In the genomic region with DNA sequence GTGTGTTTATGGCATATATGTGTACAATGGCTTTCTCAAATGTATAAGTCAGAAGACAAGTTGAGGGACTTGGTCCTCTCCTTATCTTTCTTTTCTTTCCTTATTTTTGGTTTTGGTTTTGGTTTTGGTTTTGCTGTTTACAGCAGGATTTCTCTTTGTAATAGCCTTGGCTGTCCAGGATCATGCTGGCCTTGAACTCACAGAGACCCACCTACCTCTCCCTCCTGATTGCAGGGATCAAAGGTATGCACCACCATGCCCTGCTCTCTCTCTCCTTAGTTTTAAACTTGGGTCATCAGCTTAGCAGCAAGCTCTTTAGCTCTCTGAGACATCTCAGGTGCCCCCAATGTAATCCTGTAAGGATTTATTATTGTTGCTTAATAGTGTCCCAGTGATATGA, we compare ENCODE assay signal across 19 mouse cellular contexts. TPM values are rescaled to one million over a fixed set of nuclear protein-coding genes. Genes with fewer than 3 reads are reported as not detected.
DNase-seq lines count a peak whose midpoint lies in the region; TF ChIP-seq lines count a peak whose summit lies in the region.
"Had no signal": no experiment of that assay in that cellular context is flagged by ENCODE, and none has a peak within 500 bp of the region (broad histone marks: within the 10 kb centered on the region; RNA-seq: fewer than 3 reads in every experiment).

No protein-coding gene starts in this region.

- TF ChIP-seq POLR2A in liver, adult 2 months (IDR thresholded peaks at IDR 0.05; ENCODE audit: extremely low read depth, insufficient read depth, low read length) = no peak
- no peak for TF ChIP-seq POLR2A in small intestine, adult 2 months (IDR thresholded peaks at IDR 0.05; ENCODE audit: low read depth, low read length)

- H3K79me2 ChIP-seq in liver, adult 2 months (ENCODE audit: control insufficient read depth, insufficient read depth, low read length) = no peaks in the 10 kb centered on the region

- peak; percentile 74 for DNase-seq in liver, adult 2 months (ENCODE audit: extremely low read depth, low read depth, low spot score)
- DNase-seq in liver (no peak), adipocyte (ENCODE audit: low spot score) (peak; percentile 31)
- no peak for DNase-seq in kidney, postnatal 14 days
- DNase-seq: adrenal gland, adult 8-10 months; adrenal gland, postnatal 14 days; adrenal gland, postnatal 36 days; cerebellum, adult 11-12 months; cerebellum, adult 2 months; cerebellum, adult 9-11 months; cerebellum, postnatal 14 days; cerebellum, postnatal 36 days; embryo, embryonic 11 days had no signal

- H3K4me1 ChIP-seq in liver, adult 2 months (ENCODE audit: control insufficient read depth, insufficient read depth, low read length) = peaks cover 6% of the 10 kb centered on the region
- H3K4me1 ChIP-seq in small intestine, adult 2 months (ENCODE audit: control insufficient read depth, insufficient read depth, insufficient read length, low read length) = peaks cover 20% of the 10 kb centered on the region

- H3K36me3 ChIP-seq in liver, adult 2 months (ENCODE audit: control insufficient read depth, insufficient read depth, low read length) = no peaks in the 10 kb centered on the region
- no peaks in the 10 kb centered on the region for H3K36me3 ChIP-seq in small intestine, adult 2 months (ENCODE audit: control insufficient read depth, insufficient read depth, low read length)
- H3K36me3 ChIP-seq: embryonic facial prominence, embryonic 13.5 days; embryonic facial prominence, embryonic 15.5 days; forebrain, embryonic 10.5 days; forebrain, embryonic 12.5 days had no signal

- no peak overlapping the region for H3K9ac ChIP-seq in liver, adult 2 months (ENCODE audit: low read depth, low read length)
- H3K9ac ChIP-seq: embryonic facial prominence, embryonic 13.5 days; embryonic facial prominence, embryonic 15.5 days; forebrain, embryonic 12.5 days had no signal

- H3K4me3 ChIP-seq in liver, adult 2 months (ENCODE audit: insufficient read depth, low read depth, low read length) = no peak overlapping the region
- H3K4me3 ChIP-seq in small intestine, adult 2 months (ENCODE audit: low read depth, low read length) = no peak overlapping the region
- H3K4me3 ChIP-seq: embryonic facial prominence, embryonic 13.5 days; embryonic facial prominence, embryonic 15.5 days; erythroblast, embryonic 14.5 days; forebrain, embryonic 10.5 days; forebrain, embryonic 12.5 days had no signal

- H3K27ac ChIP-seq in liver, adult 2 months (replicated peaks; ENCODE audit: insufficient read depth, low read depth, low read length) = no peak overlapping the region
- H3K27ac ChIP-seq in small intestine, adult 2 months (ENCODE audit: insufficient read depth, low read depth, low read length) = peak overlapping the region; percentile 72
- H3K27ac ChIP-seq: embryonic facial prominence, embryonic 13.5 days; embryonic facial prominence, embryonic 15.5 days; forebrain, embryonic 10.5 days; forebrain, embryonic 12.5 days had no signal

- no peak for TF ChIP-seq CTCF in liver, adult 2 months (IDR thresholded peaks at IDR 0.05; ENCODE audit: low read depth, low read length)
- no peak for TF ChIP-seq CTCF in small intestine, adult 2 months (IDR thresholded peaks at IDR 0.05; ENCODE audit: extremely low read depth, insufficient read length, insufficient replicate concordance, low read depth, low read length)

- no peaks in the 10 kb centered on the region for H3K27me3 ChIP-seq in liver, adult 2 months (ENCODE audit: control insufficient read depth, insufficient read depth, low read length)
- no peaks in the 10 kb centered on the region for H3K27me3 ChIP-seq in small intestine, adult 2 months (ENCODE audit: control insufficient read depth, insufficient read depth, low read length)
- H3K27me3 ChIP-seq: embryonic facial prominence, embryonic 13.5 days; embryonic facial prominence, embryonic 15.5 days had no signal

RNA-seq across cellular contexts. Expression of a gene that starts 4.7 kb away (rescaled TPM):
- 7.7 and 9.5 TPM in 2 replicates for total RNA-seq in liver, adult 2 months (2014; rRNA removed)
- polyA plus RNA-seq in liver, adult 2 months (2012; rRNA removed) = 5.0 and 5.1 TPM in 2 replicates
- 10.2 and 33.3 TPM in 2 replicates for polyA plus RNA-seq in small intestine, adult 2 months (2012; rRNA removed)

RNA-seq across cellular contexts. Expression of a gene that starts 9.4 kb away (rescaled TPM):
- 40.6 and 47.7 TPM in 2 replicates for total RNA-seq in liver, adult 2 months (2014; rRNA removed)
- polyA plus RNA-seq in liver, adult 2 months (2012; rRNA removed) = 9.0 and 9.7 TPM in 2 replicates
- polyA plus RNA-seq in small intestine, adult 2 months (2012; rRNA removed) = 5.4 and 10.0 TPM in 2 replicates

RNA-seq across cellular contexts. Expression of a gene that starts 12.7 kb away (rescaled TPM):
- 18.9 TPM in 2 replicates for total RNA-seq in liver, adult 2 months (2014; rRNA removed)
- 2.9 and 3.0 TPM in 2 replicates for polyA plus RNA-seq in liver, adult 2 months (2012; rRNA removed)
- 1.3 and 2.2 TPM in 2 replicates for polyA plus RNA-seq in small intestine, adult 2 months (2012; rRNA removed)

RNA-seq across cellular contexts. Expression of a gene that starts 50.6 kb away (rescaled TPM):
- 106 and 121 TPM in 2 replicates for total RNA-seq in liver, adult 2 months (2014; rRNA removed)
- 22.5 and 24.9 TPM in 2 replicates for polyA plus RNA-seq in liver, adult 2 months (2012; rRNA removed)
- 2.4 and 4.6 TPM in 2 replicates for polyA plus RNA-seq in small intestine, adult 2 months (2012; rRNA removed)

Comparison
In these comparisons a context has a peak if more than half of its experiments do, and no peak if none do; other contexts are left out.
1. DNase-seq: peak in liver, adult 2 months (single experiment) and adipocyte (single experiment); none in liver (single experiment) and kidney, postnatal 14 days (single experiment).